Mouse (Mus musculus): ENCODE measurements at regions not wholly inside any gene's neighbourhood (a gene's known extent, or its start where the extent isn't known, plus 50 kb on each side); places are given as distances from the start of the nearest gene placed in this dataset.

DNA sequence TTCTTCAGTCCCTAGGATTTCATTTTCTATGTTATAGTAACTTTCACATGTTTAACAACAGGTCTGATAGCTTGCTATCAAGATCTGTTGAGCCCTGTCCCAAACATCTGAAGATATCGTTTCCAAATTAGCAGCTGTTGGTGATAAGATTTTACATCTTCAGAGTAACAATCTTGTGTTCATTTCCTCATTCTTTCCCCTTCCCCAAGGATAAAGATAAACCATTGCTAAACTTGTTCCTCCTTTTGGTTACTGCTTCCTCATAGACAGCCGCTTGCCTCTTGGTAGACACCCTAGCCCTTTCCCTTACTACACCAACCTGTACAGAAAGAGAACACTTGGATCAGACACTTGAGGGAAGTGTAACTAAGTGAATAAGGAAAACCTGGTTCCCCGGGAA, 58.6 kb downstream of the Kcnrg start:
- DNase-seq, result no peak

GRCm38 (mm10) chr14:61673184-61673583, 65.9 kb downstream of the Kcnrg start:
- no peak for DNase-seq

DNA sequence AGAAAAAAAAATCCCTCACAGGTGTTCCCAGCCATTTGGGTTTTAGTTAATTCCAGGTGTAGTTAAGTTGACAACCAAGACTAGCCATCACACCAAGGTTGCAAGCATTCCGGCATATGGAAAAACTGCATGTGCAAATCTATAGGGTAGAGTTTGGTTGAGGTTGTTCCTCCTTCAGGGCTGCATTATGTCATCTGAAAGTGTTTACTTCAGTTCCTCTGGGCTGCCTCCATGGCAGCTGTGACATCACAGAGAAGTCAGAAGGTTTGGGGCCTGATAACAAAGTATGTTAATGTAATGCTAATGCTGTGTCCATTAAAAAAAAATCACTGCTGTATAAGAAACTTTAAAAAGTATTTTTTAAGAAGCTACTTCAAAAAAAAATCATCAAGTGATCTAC, 70.8 kb downstream of the Kcnrg start:
- DNase-seq, result no peak

- DNase-seq, result peak; percentile 87 to 92
These were observed 73.8 kb downstream of the Kcnrg start for GRCm38 (mm10) chr14:61680818-61681707.

- DNase-seq, result peak; percentile 93 to 94
These were observed 74.7 kb downstream of the Kcnrg start for GRCm38 (mm10) chr14:61681708-61682701.

DNA sequence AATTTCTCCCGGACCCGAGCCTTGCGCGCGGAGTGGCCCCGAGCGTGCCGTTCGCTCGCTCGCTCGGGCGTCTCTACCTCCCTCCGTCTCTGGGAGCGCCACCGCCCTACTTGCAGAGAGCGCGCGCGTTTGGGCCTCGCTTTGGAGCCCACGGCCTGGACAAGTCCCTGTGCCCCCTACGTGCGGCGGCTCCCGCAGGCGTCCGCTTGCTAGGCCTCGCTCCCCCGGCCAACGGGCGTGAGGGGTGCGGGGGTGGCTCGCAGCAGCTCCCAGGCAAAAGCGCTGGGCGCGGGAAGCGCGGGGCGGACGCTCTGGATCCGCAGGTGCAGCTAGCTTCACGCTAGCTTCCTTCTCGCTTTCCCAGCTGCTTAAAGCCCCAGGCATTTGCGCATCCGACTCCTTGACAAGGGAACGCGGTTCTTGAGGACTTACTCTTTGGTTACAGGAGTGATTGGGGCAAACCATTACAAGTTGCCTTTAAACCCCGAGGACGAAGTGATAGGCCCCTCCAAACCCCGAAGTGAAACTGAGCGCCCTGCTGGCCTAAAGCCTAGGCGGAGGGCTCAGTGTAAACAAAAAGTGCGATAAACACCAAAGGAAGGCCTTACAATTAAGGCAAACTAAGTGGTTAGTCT, 75.6 kb downstream of the Kcnrg start:
- DNase-seq, result peak; percentile 76 to 77

- peak; percentile 28 to 39 for DNase-seq
These were observed 76.1 kb downstream of the Kcnrg start for GRCm38 (mm10) chr14:61683356-61683740.

DNA sequence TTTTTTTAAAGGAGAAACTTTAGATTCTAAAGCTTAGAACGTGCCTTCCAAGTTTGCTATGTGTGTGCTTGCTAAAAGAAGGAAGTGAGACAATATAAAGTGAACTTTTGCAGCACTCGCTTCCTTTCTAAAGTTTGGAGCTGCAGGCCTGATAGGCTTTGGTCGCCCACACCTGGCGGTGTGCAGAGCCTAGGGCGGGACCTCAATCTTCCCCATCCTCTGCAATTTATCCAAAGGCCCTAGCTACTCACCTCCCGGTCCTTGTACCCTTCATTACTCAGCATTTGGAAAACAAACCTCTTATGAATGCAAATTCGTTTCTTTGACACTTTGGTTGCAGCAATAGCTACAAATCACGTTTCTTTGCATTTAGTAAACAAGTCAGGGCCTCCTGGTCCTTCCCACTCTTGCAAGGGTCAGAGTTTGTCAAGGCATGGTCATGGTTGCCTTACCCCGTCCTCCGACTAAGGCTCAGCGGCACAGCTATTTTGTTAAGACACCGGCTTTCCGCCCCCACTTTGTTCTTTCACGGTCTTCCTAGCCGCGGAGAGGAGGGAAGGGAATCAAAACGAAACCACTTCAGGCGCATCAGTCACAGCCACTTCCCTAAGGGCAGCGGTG, 76.6 kb downstream of the Kcnrg start:
- DNase-seq, result peak; percentile 52 to 59

GRCm38 (mm10) chr14:61684473-61685230, 77.4 kb downstream of the Kcnrg start:
- DNase-seq, result peak; percentile 46 to 56

GRCm38 (mm10) chr14:61685231-61685800, 78.1 kb downstream of the Kcnrg start:
- DNase-seq, result no peak

DNA sequence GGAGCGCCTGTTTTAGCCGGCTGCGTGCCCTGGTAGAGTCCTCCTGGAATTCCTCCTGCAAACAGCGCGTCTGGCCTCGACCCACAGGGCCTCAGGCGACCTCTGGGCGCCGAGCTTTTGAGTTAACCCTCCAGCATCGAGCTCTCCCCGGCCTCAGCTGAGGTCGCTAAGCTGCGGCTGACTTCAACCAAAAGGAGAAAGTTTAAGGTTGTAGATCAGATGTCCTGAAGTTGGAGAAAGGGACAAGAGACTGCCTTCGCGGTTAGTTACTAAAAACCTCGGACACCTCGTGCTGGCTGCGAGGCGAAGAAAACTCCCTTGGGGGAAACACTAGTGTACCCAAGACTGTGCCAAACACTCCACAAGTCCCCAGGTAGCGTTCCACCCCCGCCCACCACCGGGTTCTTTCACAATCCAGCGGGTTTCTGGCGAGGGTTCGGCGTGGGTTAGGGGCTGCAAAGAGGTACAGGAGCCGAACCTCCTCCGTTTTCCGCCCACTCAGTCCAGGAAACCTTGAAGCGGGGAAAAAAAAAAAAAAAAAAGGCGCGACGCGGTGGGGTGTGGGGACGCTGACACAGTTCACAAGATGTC, 78.9 kb downstream of the Kcnrg start:
- DNase-seq, result peak; percentile 37 to 48

GRCm38 (mm10) chr14:61686821-61687341, 79.6 kb downstream of the Kcnrg start:
- peak; percentile 47 to 53 for DNase-seq

DNA sequence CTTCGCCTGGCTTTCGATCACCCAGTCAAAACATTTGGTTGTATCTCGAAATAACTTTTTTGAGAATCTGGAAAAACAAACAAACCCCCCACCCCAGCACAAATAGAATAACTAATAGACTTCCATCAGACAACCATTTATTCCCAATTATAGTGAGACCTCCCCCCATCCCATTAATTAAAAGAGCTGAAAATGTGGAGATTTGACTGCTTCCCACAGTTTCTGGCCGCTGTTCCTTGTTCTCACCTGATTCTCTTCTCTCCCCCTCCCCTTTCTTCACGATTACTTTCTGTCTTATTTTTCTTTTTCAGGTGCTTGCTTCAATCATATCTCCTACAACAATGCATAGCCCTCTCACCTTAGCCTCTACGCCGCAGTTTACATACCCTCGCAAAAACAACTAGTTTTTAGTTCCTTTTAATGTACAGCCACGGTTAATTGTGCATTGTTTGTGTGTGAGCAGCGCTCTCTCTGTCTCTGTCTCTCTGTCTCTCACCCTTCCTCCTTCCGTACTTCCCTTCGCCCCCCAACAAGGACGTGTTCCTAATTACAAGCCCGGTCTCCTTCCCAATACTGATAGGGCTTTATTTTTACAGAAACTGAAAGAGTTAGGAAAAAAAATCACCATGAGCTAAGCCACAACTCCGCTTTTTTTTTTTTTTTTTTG, 80.2 kb downstream of the Kcnrg start:
- peak in 1 of 2 experiments; percentile 24 for DNase-seq

DNA sequence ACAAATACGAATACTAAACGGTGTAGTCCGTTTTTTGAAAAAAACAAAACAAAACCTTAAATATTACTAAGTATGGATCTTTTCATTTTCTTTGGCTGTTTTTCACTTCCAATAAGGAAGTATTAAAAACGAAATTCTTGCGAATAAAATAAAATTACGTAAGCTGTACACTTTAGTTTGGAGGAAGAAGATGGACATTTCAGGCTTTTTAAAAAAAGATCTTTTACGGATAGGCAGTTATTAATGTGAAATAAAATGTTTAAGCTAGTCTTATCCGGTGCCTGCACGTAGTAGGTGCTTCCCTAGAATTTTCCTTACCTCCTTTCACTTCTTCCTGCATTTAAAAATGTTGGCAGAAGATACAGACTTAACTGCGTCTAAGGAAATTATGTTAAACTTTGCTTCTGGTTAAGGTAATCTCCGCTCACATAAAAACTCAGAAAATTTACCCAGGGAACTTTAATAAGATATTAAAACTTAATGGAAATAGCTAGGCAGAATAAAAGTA, 80.8 kb downstream of the Kcnrg start:
- no peak for DNase-seq

DNA sequence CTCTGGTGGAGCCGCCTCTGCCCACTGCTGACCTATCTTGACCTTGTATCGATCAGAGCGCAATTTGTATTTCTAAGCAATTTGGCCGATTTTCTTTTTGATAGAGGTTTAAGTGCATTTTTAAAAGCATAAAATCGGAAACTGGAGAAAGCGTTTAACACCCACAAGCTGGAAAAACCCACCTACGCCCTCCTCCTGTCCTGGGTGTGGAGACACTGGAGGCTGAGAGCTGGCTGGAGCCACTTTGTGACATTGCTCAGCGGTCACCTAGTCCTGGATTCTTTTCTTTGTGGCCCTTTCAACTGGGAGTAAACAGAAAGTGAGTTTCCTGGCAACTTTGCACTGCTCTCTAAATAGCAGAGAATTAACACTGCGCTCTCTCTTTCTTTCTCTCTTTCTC, 81.4 kb downstream of the Kcnrg start:
- DNase-seq, result peak in 1 of 2 experiments; percentile 26

GRCm38 (mm10) chr14:61689281-61689680, 82.0 kb downstream of the Kcnrg start:
- DNase-seq, result peak; percentile 16 to 19

GRCm38 (mm10) chr14:61689776-61690175, 82.5 kb downstream of the Kcnrg start:
- DNase-seq, result no peak

- DNase-seq, result no peak
These were observed 84.6 kb downstream of the Kcnrg start for GRCm38 (mm10) chr14:61691785-61692372.

GRCm38 (mm10) chr14:61694796-61695195, 87.5 kb downstream of the Kcnrg start:
- no peak for DNase-seq
